Mouse (Mus musculus) duodenum, adult 2 months (tissue): ENCODE measurements around the gene Defa17. TPM values are rescaled to one million over a fixed set of nuclear protein-coding genes. Genes with fewer than 3 reads are reported as not detected.

Source experiments
- polyA plus RNA-seq: library from polyadenylated mRNA; depleted of rRNA; stranded (reverse); fragments of >200 nt; gene quantifications from 2 replicates; pipeline ENCODE4 v1.2.3, GENCODE M21; 2012; ENCODE audit warnings: low replicate concordance; rRNA removed

The Defa17 gene
- 8.3 and 19.8 TPM in 2 replicates for polyA plus RNA-seq

GRCm38 (mm10) chr8:21655480-21655879 lies at the start of gene Defa17:
Gene Defa17 (plus strand): TSS chr8:21655780.

GRCm38 (mm10) chr8:21617883-21618282 lies 37.7 kb upstream of the Defa17 start, which contains the start of gene Defa26:
Gene Defa26 (plus strand): TSS chr8:21618183.

GRCm38 (mm10) chr8:21665497-21665896 lies 9.9 kb downstream of the Defa17 start, which contains the start of gene Defa34:
Gene Defa34 (plus strand): TSS chr8:21665797.

GRCm38 (mm10) chr8:21703545-21703944 lies 48.0 kb downstream of the Defa17 start, which contains the start of gene AY761184:
Gene AY761184 (minus strand): TSS chr8:21703645.

Other genes with a start within 250 kb of the Defa17 start
- gene Defa36, start 228.4 kb upstream of the Defa17 start, polyA plus RNA-seq: 162 and 240 TPM in 2 replicates
- gene Gm7849, start 199.2 kb upstream of the Defa17 start, polyA plus RNA-seq: 10.6 and 78.7 TPM in 2 replicates
- 8.4 TPM in 1 of 2 replicates, not detected in the other for gene Defa20, start 146.5 kb upstream of the Defa17 start, polyA plus RNA-seq
- gene Defa32, start 126.7 kb upstream of the Defa17 start, polyA plus RNA-seq: 1.7 TPM in 1 of 2 replicates, not detected in the other
- gene Defa37, start 90.4 kb upstream of the Defa17 start, polyA plus RNA-seq: not detected in 2 replicates
- 0.45 TPM in 1 of 2 replicates, not detected in the other for gene Defa28, start 72.8 kb upstream of the Defa17 start, polyA plus RNA-seq
- 33.1 TPM in 1 of 2 replicates, not detected in the other for gene Gm7861, start 61.3 kb upstream of the Defa17 start, polyA plus RNA-seq
- 0.42 and 1.5 TPM in 2 replicates for gene Defa26, start 37.6 kb upstream of the Defa17 start, polyA plus RNA-seq
- not detected in 2 replicates for gene Defa34, start 10.0 kb downstream of the Defa17 start, polyA plus RNA-seq
- 130 and 525 TPM in 2 replicates for gene AY761184, start 47.9 kb downstream of the Defa17 start, polyA plus RNA-seq
- 1,037 and 1,891 TPM in 2 replicates for gene Defa24, start 78.7 kb downstream of the Defa17 start, polyA plus RNA-seq
- gene Defb50, start 167.8 kb downstream of the Defa17 start, polyA plus RNA-seq: not detected in 2 replicates
- not detected in 2 replicates for gene Defb2, start 184.1 kb downstream of the Defa17 start, polyA plus RNA-seq
- not detected in 2 replicates for gene Defb10, start 203.1 kb downstream of the Defa17 start, polyA plus RNA-seq
- not detected in 2 replicates for gene Defb9, start 229.6 kb downstream of the Defa17 start, polyA plus RNA-seq